Mouse (Mus musculus): Measurements from ENCODE around the gene Acp5. TPM values are rescaled to one million over a fixed set of nuclear protein-coding genes. Genes with fewer than 3 reads are reported as not detected.
"Not testable (repeated sequence)": the region's sequence is repeated elsewhere in the genome, so short reads cannot be mapped to it uniquely, and the experiment has no call there.

Gene Acp5
- total RNA-seq (2015; ENCODE audit: low replicate concordance) (10.8 and 20.7 TPM in 2 replicates), total RNA-seq (2017; ENCODE audit: low replicate concordance) (9.8 and 18.1 TPM in 2 replicates)

GRCm38 (mm10) chr9:22135644-22136390 is at the start of gene Acp5:
Acp5 (minus strand) TSS chr9:22135711.
- ATAC-seq (replicated peaks; ENCODE audit: low FRiP score, poor library complexity, severe bottlenecking) = peak; percentile 67

- ATAC-seq (replicated peaks; ENCODE audit: low FRiP score, poor library complexity, severe bottlenecking) = no peak
These were observed 36.8 kb upstream of the Acp5 start for GRCm38 (mm10) chr9:22172318-22172717.

GRCm38 (mm10) chr9:22169327-22169726 is 33.8 kb upstream of the Acp5 start:
- no peak for ATAC-seq (replicated peaks; ENCODE audit: low FRiP score, poor library complexity, severe bottlenecking)

- no peak for ATAC-seq (replicated peaks; ENCODE audit: low FRiP score, poor library complexity, severe bottlenecking)
These were observed 32.2 kb upstream of the Acp5 start for GRCm38 (mm10) chr9:22167751-22168150.

GRCm38 (mm10) chr9:22166686-22167085 is 31.2 kb upstream of the Acp5 start:
- ATAC-seq (replicated peaks; ENCODE audit: low FRiP score, poor library complexity, severe bottlenecking) = no peak

- ATAC-seq (replicated peaks; ENCODE audit: low FRiP score, poor library complexity, severe bottlenecking) = no peak
These were observed 30.5 kb upstream of the Acp5 start for GRCm38 (mm10) chr9:22165964-22166363.

GRCm38 (mm10) chr9:22164711-22165668 is 29.5 kb upstream of the Acp5 start:
- ATAC-seq (replicated peaks; ENCODE audit: low FRiP score, poor library complexity, severe bottlenecking) = no peak; the same call in 1 of the 2 replicates

- ATAC-seq (replicated peaks; ENCODE audit: low FRiP score, poor library complexity, severe bottlenecking) = no peak
These were observed 27.4 kb upstream of the Acp5 start for GRCm38 (mm10) chr9:22162912-22163311.

GRCm38 (mm10) chr9:22162305-22162704 is 26.8 kb upstream of the Acp5 start:
- ATAC-seq (replicated peaks; ENCODE audit: low FRiP score, poor library complexity, severe bottlenecking) = no peak

GRCm38 (mm10) chr9:22161299-22161698 is 25.8 kb upstream of the Acp5 start:
- ATAC-seq (replicated peaks; ENCODE audit: low FRiP score, poor library complexity, severe bottlenecking) = no peak

- ATAC-seq (replicated peaks; ENCODE audit: low FRiP score, poor library complexity, severe bottlenecking) = no peak
These were observed 22.2 kb upstream of the Acp5 start for GRCm38 (mm10) chr9:22157516-22158265.

GRCm38 (mm10) chr9:22156497-22157245 is 21.2 kb upstream of the Acp5 start, which contains the start of gene Pigyl:
Pigyl (plus strand) TSS chr9:22156846.
- ATAC-seq (replicated peaks; ENCODE audit: low FRiP score, poor library complexity, severe bottlenecking) = peak; percentile 98

GRCm38 (mm10) chr9:22155614-22156013 is 20.1 kb upstream of the Acp5 start:
- ATAC-seq (replicated peaks; ENCODE audit: low FRiP score, poor library complexity, severe bottlenecking) = peak; percentile 59

GRCm38 (mm10) chr9:22153810-22154209 is 18.3 kb upstream of the Acp5 start:
- no peak for ATAC-seq (replicated peaks; ENCODE audit: low FRiP score, poor library complexity, severe bottlenecking)

GRCm38 (mm10) chr9:22150946-22151345 is 15.4 kb upstream of the Acp5 start:
- no peak for ATAC-seq (replicated peaks; ENCODE audit: low FRiP score, poor library complexity, severe bottlenecking)

- ATAC-seq (replicated peaks; ENCODE audit: low FRiP score, poor library complexity, severe bottlenecking) = not testable (repeated sequence)
These were observed 14.8 kb upstream of the Acp5 start for GRCm38 (mm10) chr9:22150249-22150693.

- peak; percentile 86 for ATAC-seq (replicated peaks; ENCODE audit: low FRiP score, poor library complexity, severe bottlenecking)
These were observed 14.1 kb upstream of the Acp5 start for GRCm38 (mm10) chr9:22149426-22150248.

GRCm38 (mm10) chr9:22144304-22144965 is 8.9 kb upstream of the Acp5 start:
- ATAC-seq (replicated peaks; ENCODE audit: low FRiP score, poor library complexity, severe bottlenecking) = no peak

Measured in erythroblast, adult 5-6 weeks (primary cell).